27 mouse cellular contexts compared by ENCODE assay signal in the genomic region with DNA sequence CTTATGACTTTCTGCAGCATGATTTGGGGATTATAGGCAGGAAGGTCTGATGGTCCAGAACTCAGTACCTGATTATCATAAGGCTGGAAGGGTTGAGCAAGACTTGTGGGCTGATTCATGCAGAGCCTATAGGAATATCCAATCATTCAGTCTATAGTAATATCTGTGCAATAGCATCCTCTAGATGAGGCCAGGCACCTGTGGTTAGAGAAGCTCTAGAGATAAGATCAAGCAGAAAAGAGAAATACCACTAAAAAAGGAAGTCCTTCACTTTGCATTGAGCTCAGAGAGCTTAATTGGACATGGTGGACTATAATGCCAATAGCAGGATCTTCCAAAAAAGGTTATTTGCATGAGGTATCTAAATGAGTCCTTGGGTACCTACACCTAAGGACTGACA.
"Had no signal": no experiment of that assay in that cellular context is flagged by ENCODE, and none has a peak within 500 bp of the region (broad histone marks: within the 10 kb centered on the region; RNA-seq: fewer than 3 reads in every experiment).

No protein-coding gene starts in this region.

- H3K27ac ChIP-seq: limb, embryonic 10.5 days; limb, embryonic 12.5 days; limb, embryonic 13.5 days; limb, embryonic 15.5 days; liver, embryonic 12.5 days; liver, embryonic 13.5 days; liver, embryonic 14.5 days; liver, embryonic 15.5 days; lung, embryonic 15.5 days; macrophage; midbrain, embryonic 10.5 days; midbrain, embryonic 12.5 days; midbrain, embryonic 13.5 days; midbrain, embryonic 15.5 days had no signal

- H3K27me3 ChIP-seq: limb, embryonic 12.5 days; limb, embryonic 13.5 days; limb, embryonic 15.5 days; liver, embryonic 12.5 days; liver, embryonic 13.5 days; liver, embryonic 15.5 days; lung, embryonic 15.5 days; megakaryocyte, embryonic 14.5 days; midbrain, embryonic 12.5 days; midbrain, embryonic 13.5 days; midbrain, embryonic 15.5 days had no signal

- H3K9ac ChIP-seq: limb, embryonic 12.5 days; limb, embryonic 13.5 days; limb, embryonic 15.5 days; liver, embryonic 12.5 days; liver, embryonic 13.5 days; liver, embryonic 14.5 days; liver, embryonic 15.5 days; liver, postnatal 0 days; lung, embryonic 14.5 days; lung, embryonic 15.5 days; midbrain, embryonic 12.5 days; midbrain, embryonic 13.5 days; midbrain, embryonic 15.5 days had no signal

- DNase-seq: left cerebral cortex, postnatal 4 days; liver; liver, embryonic 13.5 days; liver, postnatal 0 days; lung, adult 18-20 months; lung, adult 2 months; lung, embryonic 14.5 days; lung, postnatal 10 days; lung, postnatal 14 days; lung, postnatal 36 days; lung, postnatal 4 days; midbrain, embryonic 14.5 days had no signal

- H3K36me3 ChIP-seq: limb, embryonic 10.5 days; limb, embryonic 12.5 days; limb, embryonic 13.5 days; limb, embryonic 15.5 days; liver, embryonic 12.5 days; liver, embryonic 13.5 days; liver, embryonic 15.5 days; lung, embryonic 15.5 days; midbrain, embryonic 10.5 days; midbrain, embryonic 12.5 days; midbrain, embryonic 13.5 days; midbrain, embryonic 15.5 days had no signal

- H3K9me3 ChIP-seq: limb, embryonic 10.5 days; limb, embryonic 12.5 days; limb, embryonic 13.5 days; limb, embryonic 15.5 days; liver, embryonic 12.5 days; liver, embryonic 13.5 days; liver, embryonic 15.5 days; lung, embryonic 15.5 days; megakaryocyte, embryonic 14.5 days; midbrain, embryonic 10.5 days; midbrain, embryonic 12.5 days; midbrain, embryonic 13.5 days; midbrain, embryonic 15.5 days had no signal

- H3K4me1 ChIP-seq: limb, embryonic 10.5 days; limb, embryonic 12.5 days; limb, embryonic 13.5 days; limb, embryonic 15.5 days; liver, embryonic 12.5 days; liver, embryonic 13.5 days; liver, embryonic 15.5 days; lung, embryonic 15.5 days; megakaryocyte, embryonic 14.5 days; midbrain, embryonic 10.5 days; midbrain, embryonic 12.5 days; midbrain, embryonic 13.5 days; midbrain, embryonic 15.5 days had no signal

- H3K4me3 ChIP-seq: limb, embryonic 10.5 days; limb, embryonic 12.5 days; limb, embryonic 13.5 days; limb, embryonic 15.5 days; liver, embryonic 12.5 days; liver, embryonic 13.5 days; liver, embryonic 15.5 days; lung, embryonic 15.5 days; megakaryocyte, embryonic 14.5 days; midbrain, embryonic 10.5 days; midbrain, embryonic 12.5 days; midbrain, embryonic 13.5 days; midbrain, embryonic 15.5 days; myocyte had no signal
